Mouse (Mus musculus): ENCODE data around the gene Krt1. TPM values are rescaled to one million over a fixed set of nuclear protein-coding genes. Genes with fewer than 3 reads are reported as not detected.
A peak's percentile ranks its signal among the peaks of the same experiment; 100 is the strongest.

Gene Krt1
- total and polyA plus RNA-seq, 2 experiments from 2014 or later: 20.0 to 45.5 TPM

GRCm38 (mm10) chr15:101858673-101859425 lies 8.3 kb upstream of the Krt1 start:
- H3K27me3 ChIP-seq (ENCODE audit: insufficient read depth, low read length): peaks cover 4% of the 10 kb centered on the region
- no peak overlapping the region for H3K27ac ChIP-seq (ENCODE audit: low read depth, low read length)
- no peak for TF ChIP-seq CTCF (IDR thresholded peaks at IDR 0.05)
- 11% methylated on average over 11 of the region's 11 CpGs for WGBS
- H3K4me1 ChIP-seq (ENCODE audit: insufficient read depth, low read length): no peaks in the 10 kb centered on the region
- no peaks in the 10 kb centered on the region for H3K9me3 ChIP-seq (ENCODE audit: low read length)
- no peak overlapping the region for H3K9ac ChIP-seq (replicated peaks; ENCODE audit: low read length, poor library complexity, severe bottlenecking)
- H3K4me3 ChIP-seq (ENCODE audit: low read depth, low read length): no peak overlapping the region
- no peak for ATAC-seq (ENCODE audit: low FRiP score)
- H3K4me2 ChIP-seq (ENCODE audit: low read depth, low read length, poor library complexity, severe bottlenecking): peak overlapping the region; percentile 90
- no peak for DNase-seq (ENCODE audit: low spot score)
- no peaks in the 10 kb centered on the region for H3K36me3 ChIP-seq (ENCODE audit: insufficient read depth, low read length)

GRCm38 (mm10) chr15:101856696-101857095 lies 6.1 kb upstream of the Krt1 start:
- H3K27me3 ChIP-seq (ENCODE audit: insufficient read depth, low read length): peaks cover 4% of the 10 kb centered on the region
- TF ChIP-seq CTCF (IDR thresholded peaks at IDR 0.05): no peak
- no peaks in the 10 kb centered on the region for H3K9me3 ChIP-seq (ENCODE audit: low read length)
- H3K4me3 ChIP-seq (ENCODE audit: low read depth, low read length): no peak overlapping the region
- H3K27ac ChIP-seq (ENCODE audit: low read depth, low read length): no peak overlapping the region
- no peak for ATAC-seq (ENCODE audit: low FRiP score)
- H3K9ac ChIP-seq (replicated peaks; ENCODE audit: low read length, poor library complexity, severe bottlenecking): no peak overlapping the region
- H3K36me3 ChIP-seq (ENCODE audit: insufficient read depth, low read length): no peaks in the 10 kb centered on the region
- H3K4me2 ChIP-seq (ENCODE audit: low read depth, low read length, poor library complexity, severe bottlenecking): no peak overlapping the region
- no peaks in the 10 kb centered on the region for H3K4me1 ChIP-seq (ENCODE audit: insufficient read depth, low read length)
- peak; percentile 26 for DNase-seq (ENCODE audit: low spot score)
- WGBS: 52% methylated on average over 5 of the region's 5 CpGs

GRCm38 (mm10) chr15:101855732-101856131 lies 5.1 kb upstream of the Krt1 start:
- Histone ChIP-seq H3K4me1 (ENCODE audit: insufficient read depth, low read length) (no peaks in the 10 kb centered on the region), H3K4me3 (ENCODE audit: low read depth, low read length) (no peak overlapping the region), H3K27ac (ENCODE audit: low read depth, low read length) (no peak overlapping the region), H3K9me3 (ENCODE audit: low read length) (no peaks in the 10 kb centered on the region), H3K4me2 (ENCODE audit: low read depth, low read length, poor library complexity, severe bottlenecking) (no peak overlapping the region), H3K27me3 (ENCODE audit: insufficient read depth, low read length) (peaks cover 8% of the 10 kb centered on the region), H3K9ac (replicated peaks; ENCODE audit: low read length, poor library complexity, severe bottlenecking) (no peak overlapping the region), H3K36me3 (ENCODE audit: insufficient read depth, low read length) (no peaks in the 10 kb centered on the region)
- TF ChIP-seq CTCF (IDR thresholded peaks at IDR 0.05): no peak
- ATAC-seq (ENCODE audit: low FRiP score) (no peak), DNase-seq (ENCODE audit: low spot score) (no peak)
- WGBS: 74% methylated on average over 3 of the region's 3 CpGs

GRCm38 (mm10) chr15:101854294-101854693 lies 3.7 kb upstream of the Krt1 start:
- 16% methylated on average over 5 of the region's 5 CpGs for WGBS
- no peaks in the 10 kb centered on the region for H3K36me3 ChIP-seq (ENCODE audit: insufficient read depth, low read length)
- no peak overlapping the region for H3K4me3 ChIP-seq (ENCODE audit: low read depth, low read length)

GRCm38 (mm10) chr15:101852571-101852970 lies 2.0 kb upstream of the Krt1 start:
- ATAC-seq (ENCODE audit: low FRiP score) (no peak), DNase-seq (ENCODE audit: low spot score) (no peak)
- Histone ChIP-seq H3K27ac (ENCODE audit: low read depth, low read length) (no peak overlapping the region), H3K4me3 (ENCODE audit: low read depth, low read length) (no peak overlapping the region), H3K9me3 (ENCODE audit: low read length) (no peaks in the 10 kb centered on the region), H3K27me3 (ENCODE audit: insufficient read depth, low read length) (peaks cover 4% of the 10 kb centered on the region), H3K9ac (replicated peaks; ENCODE audit: low read length, poor library complexity, severe bottlenecking) (no peak overlapping the region), H3K36me3 (ENCODE audit: insufficient read depth, low read length) (no peaks in the 10 kb centered on the region), H3K4me2 (ENCODE audit: low read depth, low read length, poor library complexity, severe bottlenecking) (no peak overlapping the region), H3K4me1 (ENCODE audit: insufficient read depth, low read length) (no peaks in the 10 kb centered on the region)
- TF ChIP-seq CTCF (IDR thresholded peaks at IDR 0.05): no peak
- WGBS: 34% methylated on average over 5 of the region's 5 CpGs

More at GRCm38 (mm10) chr15:101854294-101854693, 3.7 kb upstream of the Krt1 start:
- H3K4me2 ChIP-seq (ENCODE audit: low read depth, low read length, poor library complexity, severe bottlenecking): no peak overlapping the region
- H3K9ac ChIP-seq (replicated peaks; ENCODE audit: low read length, poor library complexity, severe bottlenecking): no peak overlapping the region
- TF ChIP-seq CTCF (IDR thresholded peaks at IDR 0.05): no peak
- DNase-seq (ENCODE audit: low spot score): no peak
- ATAC-seq (ENCODE audit: low FRiP score): no peak
- H3K4me1 ChIP-seq (ENCODE audit: insufficient read depth, low read length): no peaks in the 10 kb centered on the region
- no peaks in the 10 kb centered on the region for H3K9me3 ChIP-seq (ENCODE audit: low read length)
- peaks cover 6% of the 10 kb centered on the region for H3K27me3 ChIP-seq (ENCODE audit: insufficient read depth, low read length)
- no peak overlapping the region for H3K27ac ChIP-seq (ENCODE audit: low read depth, low read length)

- Histone ChIP-seq H3K9me3 (ENCODE audit: low read length) (no peaks in the 10 kb centered on the region), H3K4me3 (ENCODE audit: low read depth, low read length) (peak overlapping the region; percentile 45), H3K36me3 (ENCODE audit: insufficient read depth, low read length) (no peaks in the 10 kb centered on the region), H3K4me2 (ENCODE audit: low read depth, low read length, poor library complexity, severe bottlenecking) (peak overlapping the region; percentile 74), H3K27ac (ENCODE audit: low read depth, low read length) (peak overlapping the region; percentile 86), H3K27me3 (ENCODE audit: insufficient read depth, low read length) (no peaks in the 10 kb centered on the region), H3K9ac (replicated peaks; ENCODE audit: low read length, poor library complexity, severe bottlenecking) (peak overlapping the region; percentile 65), H3K4me1 (ENCODE audit: insufficient read depth, low read length) (peaks cover 4% of the 10 kb centered on the region; the same call in 1 of the 2 replicates)
- peak; percentile 78 for ATAC-seq (ENCODE audit: low FRiP score)
- DNase-seq (ENCODE audit: low spot score): peak; percentile 51
- 0 out of 2 replicates have a peak, but pooled peaks have one; percentile 0 for TF ChIP-seq CTCF (IDR thresholded peaks at IDR 0.05)
- 2% methylated on average over 34 of the region's 37 CpGs for WGBS
Observed at GRCm38 (mm10) chr15:101845971-101846403, 4.6 kb downstream of the Krt1 start.

All from midbrain, postnatal 0 days (tissue).